Mouse (Mus musculus): Measurements from ENCODE around the gene Olfr101. TPM values are rescaled to one million over a fixed set of nuclear protein-coding genes. Genes with fewer than 3 reads are reported as not detected.

The Olfr101 gene
- polyA plus RNA-seq, 1 experiment from 2014 or later: not detected

Other genes with a start within 250 kb of the Olfr101 start
- not detected in 3 replicates for gene Olfr90, start 215.8 kb downstream of the Olfr101 start, polyA plus RNA-seq (2018)
- gene Olfr91, start 206.0 kb downstream of the Olfr101 start, polyA plus RNA-seq (2018): not detected in 3 replicates
- gene Olfr92, start 184.2 kb downstream of the Olfr101 start, polyA plus RNA-seq (2018): not detected in 3 replicates
- gene Olfr93, start 142.8 kb downstream of the Olfr101 start, polyA plus RNA-seq (2018): not detected in 3 replicates
- not detected in 3 replicates for gene Ubd, start 110.4 kb downstream of the Olfr101 start, polyA plus RNA-seq (2018)
- not detected in 3 replicates for gene Olfr94, start 103.3 kb downstream of the Olfr101 start, polyA plus RNA-seq (2018)
- not detected in 3 replicates for gene Olfr95, start 91.2 kb downstream of the Olfr101 start, polyA plus RNA-seq (2018)
- gene Olfr96, start 84.2 kb downstream of the Olfr101 start, polyA plus RNA-seq (2018): not detected in 3 replicates
- gene Olfr97, start 67.0 kb downstream of the Olfr101 start, polyA plus RNA-seq (2018): not detected in 3 replicates
- not detected in 3 replicates for gene Olfr98, start 40.6 kb downstream of the Olfr101 start, polyA plus RNA-seq (2018)
- gene H2-M3, start 34.1 kb downstream of the Olfr101 start, polyA plus RNA-seq (2018): 27.9 to 59.9 TPM (median 48.4 TPM) in 3 replicates
- not detected in 3 replicates for gene Olfr99, start 20.9 kb downstream of the Olfr101 start, polyA plus RNA-seq (2018)
- gene Olfr102, start 12.7 kb upstream of the Olfr101 start, polyA plus RNA-seq (2018): not detected in 3 replicates
- not detected in 3 replicates for gene Olfr103, start 35.4 kb upstream of the Olfr101 start, polyA plus RNA-seq (2018)
- gene Olfr104-ps, start 55.3 kb upstream of the Olfr101 start, polyA plus RNA-seq (2018): not detected in 3 replicates
- gene Olfr105-ps, start 74.7 kb upstream of the Olfr101 start, polyA plus RNA-seq (2018): not detected in 3 replicates
- gene Olfr106-ps, start 86.1 kb upstream of the Olfr101 start, polyA plus RNA-seq (2018): not detected in 3 replicates
- gene Olfr107, start 94.9 kb upstream of the Olfr101 start, polyA plus RNA-seq (2018): not detected in 3 replicates
- gene Olfr108, start 141.2 kb upstream of the Olfr101 start, polyA plus RNA-seq (2018): not detected in 3 replicates
- not detected in 3 replicates for gene Olfr109, start 154.6 kb upstream of the Olfr101 start, polyA plus RNA-seq (2018)
- 1.0 to 2.2 TPM (median 1.7 TPM) in 3 replicates for gene H2-M2, start 179.2 kb upstream of the Olfr101 start, polyA plus RNA-seq (2018)
- 1.6 to 2.2 TPM (median 1.9 TPM) in 3 replicates for gene Olfr110, start 188.2 kb upstream of the Olfr101 start, polyA plus RNA-seq (2018)
- 3.2 to 5.6 TPM (median 4.0 TPM) in 3 replicates for gene Olfr111, start 203.7 kb upstream of the Olfr101 start, polyA plus RNA-seq (2018)

Measured in macrophage (primary cell).